In genomic region chr17:71355526-71355925, GRCm38 (mm10) we compare ENCODE assay signal across 27 mouse cellular contexts.
"Had no signal": no experiment of that assay in that cellular context is flagged by ENCODE, and none has a peak within 500 bp of the region (broad histone marks: within the 10 kb centered on the region; RNA-seq: fewer than 3 reads in every experiment).

No protein-coding gene starts in this region.

- H3K4me2 ChIP-seq: heart, embryonic 11.5 days; heart, embryonic 13.5 days; heart, embryonic 15.5 days; hindbrain, embryonic 12.5 days; hindbrain, embryonic 14.5 days; intestine, embryonic 15.5 days; limb, embryonic 12.5 days; liver, embryonic 11.5 days; liver, embryonic 13.5 days had no signal

- H3K27me3 ChIP-seq: heart, embryonic 13.5 days; heart, embryonic 15.5 days; hindbrain, embryonic 12.5 days; intestine, embryonic 15.5 days; limb, embryonic 12.5 days; liver, embryonic 13.5 days had no signal

- H3K4me3 ChIP-seq: heart, adult 2 months; heart, embryonic 13.5 days; heart, embryonic 15.5 days; hindbrain, embryonic 10.5 days; hindbrain, embryonic 12.5 days; intestine, embryonic 15.5 days; layer of hippocampus, adult 2 months; left cerebral cortex, adult 2 months; limb, embryonic 10.5 days; limb, embryonic 12.5 days; liver, embryonic 13.5 days had no signal

- H3K9me3 ChIP-seq: heart, embryonic 13.5 days; heart, embryonic 15.5 days; hindbrain, embryonic 10.5 days; hindbrain, embryonic 12.5 days; intestine, embryonic 15.5 days; limb, embryonic 10.5 days; limb, embryonic 12.5 days; liver, embryonic 13.5 days had no signal

- H3K27ac ChIP-seq: heart, adult 2 months; heart, embryonic 13.5 days; heart, embryonic 15.5 days; hindbrain, embryonic 10.5 days; hindbrain, embryonic 12.5 days; hindbrain, embryonic 14.5 days; intestine, embryonic 15.5 days; layer of hippocampus, adult 2 months; left cerebral cortex, adult 2 months; limb, embryonic 10.5 days; limb, embryonic 12.5 days; liver, embryonic 13.5 days had no signal

- DNase-seq: gastrocnemius, postnatal 14 days; gastrocnemius, postnatal 36 days; heart, adult 2 months; heart, postnatal 14 days; heart, postnatal 4 days; kidney, adult 18-20 months; kidney, adult 8-10 months; kidney, postnatal 10 days; kidney, postnatal 25 days; kidney, postnatal 4 days; liver; liver, embryonic 13.5 days had no signal

- H3K9ac ChIP-seq: heart, embryonic 13.5 days; heart, embryonic 15.5 days; hindbrain, embryonic 12.5 days; hindbrain, embryonic 14.5 days; intestine, embryonic 15.5 days; limb, embryonic 12.5 days; liver, embryonic 13.5 days had no signal

- ATAC-seq: hindbrain, embryonic 16.5 days; inflammation-experienced regulatory T-cells, adult 6 months; intestine, embryonic 15.5 days; intestine, postnatal 0 days had no signal

- H3K4me1 ChIP-seq: heart, embryonic 13.5 days; heart, embryonic 15.5 days; hindbrain, embryonic 10.5 days; hindbrain, embryonic 12.5 days; intestine, embryonic 15.5 days; limb, embryonic 10.5 days; limb, embryonic 12.5 days; liver, embryonic 13.5 days had no signal
